Mouse (Mus musculus): ENCODE results near the gene Ltbp1.
"Not testable (repeated sequence)": the region's sequence is repeated elsewhere in the genome, so short reads cannot be mapped to it uniquely, and the experiment has no call there.

Gene Ltbp1

GRCm38 (mm10) chr17:75107412-75107811, 102.0 kb downstream of the Ltbp1 start:
- intact Hi-C loops (cut with DNase I): no loop called here

- intact Hi-C loops (cut with DNase I): no loop called here
These were observed 102.5 kb downstream of the Ltbp1 start for GRCm38 (mm10) chr17:75107879-75108278.

- intact Hi-C loops (cut with DNase I): no loop called here
These were observed 103.8 kb downstream of the Ltbp1 start for GRCm38 (mm10) chr17:75109081-75109716.

- intact Hi-C loops (cut with DNase I): no loop called here
These were observed 105.2 kb downstream of the Ltbp1 start for GRCm38 (mm10) chr17:75110252-75111205.

- intact Hi-C loops (cut with DNase I): no loop called here
These were observed 110.2 kb downstream of the Ltbp1 start for GRCm38 (mm10) chr17:75115594-75115993.

- intact Hi-C loops (cut with DNase I): no loop called here
These were observed 113.5 kb downstream of the Ltbp1 start for GRCm38 (mm10) chr17:75118896-75119295.

- intact Hi-C loops (cut with DNase I): no loop called here
These were observed 114.1 kb downstream of the Ltbp1 start for GRCm38 (mm10) chr17:75119422-75119821.

- intact Hi-C loops (cut with DNase I): no loop called here
These were observed 114.7 kb downstream of the Ltbp1 start for GRCm38 (mm10) chr17:75120071-75120470.

- intact Hi-C loops (cut with DNase I): no loop called here
These were observed 117.4 kb downstream of the Ltbp1 start for GRCm38 (mm10) chr17:75122584-75123282.

- intact Hi-C loops (cut with DNase I): no loop called here
These were observed 123.1 kb downstream of the Ltbp1 start for GRCm38 (mm10) chr17:75128337-75128935.

GRCm38 (mm10) chr17:75133983-75134382, 128.6 kb downstream of the Ltbp1 start:
- intact Hi-C loops (cut with DNase I): no loop called here

GRCm38 (mm10) chr17:75139731-75140130, 134.4 kb downstream of the Ltbp1 start:
- intact Hi-C loops (cut with DNase I): no loop called here

GRCm38 (mm10) chr17:75142845-75143244, 137.5 kb downstream of the Ltbp1 start:
- intact Hi-C loops (cut with DNase I): not testable (repeated sequence)

- intact Hi-C loops (cut with DNase I): no loop called here
These were observed 138.6 kb downstream of the Ltbp1 start for GRCm38 (mm10) chr17:75143927-75144326.

- intact Hi-C loops (cut with DNase I): no loop called here
These were observed 141.8 kb downstream of the Ltbp1 start for GRCm38 (mm10) chr17:75147218-75147617.

- intact Hi-C loops (cut with DNase I): no loop called here
These were observed 146.4 kb downstream of the Ltbp1 start for GRCm38 (mm10) chr17:75151800-75152199.

- intact Hi-C loops (cut with DNase I): no loop called here
These were observed 147.7 kb downstream of the Ltbp1 start for GRCm38 (mm10) chr17:75153088-75153487.

GRCm38 (mm10) chr17:75158385-75158784, 153.0 kb downstream of the Ltbp1 start:
- intact Hi-C loops (cut with DNase I): no loop called here

- intact Hi-C loops (cut with DNase I): no loop called here
These were observed 153.9 kb downstream of the Ltbp1 start for GRCm38 (mm10) chr17:75159066-75159787.

GRCm38 (mm10) chr17:75161062-75161461, 155.7 kb downstream of the Ltbp1 start:
- intact Hi-C loops (cut with DNase I): no loop called here

- intact Hi-C loops (cut with DNase I): no loop called here
These were observed 156.6 kb downstream of the Ltbp1 start for GRCm38 (mm10) chr17:75161931-75162330.

Data from adrenal gland (tissue).